Mouse (Mus musculus) MEL (cell line): ENCODE measurements around the gene Bag3. TPM values are rescaled to one million over a fixed set of nuclear protein-coding genes. Genes with fewer than 3 reads are reported as not detected.

Experiments
- DNase-seq: peaks from one replicate; pipeline ENCODE4 v3.0.0; 2011; ENCODE audit warnings: low read depth, low spot score
- H3K27ac ChIP-seq: 2 replicates; pipeline ENCODE4 v1.5.1; 2012; ENCODE audit warnings: low read depth, mild to moderate bottlenecking, control low read depth, low read length, moderate library complexity; ENCODE audit not compliant: control insufficient read depth
- H3K27me3 ChIP-seq, 2 experiments: fragments of 150-350 bp in 1 of 2; sonication (generic) in 1 of 2; 2 replicates each; pipeline ENCODE4 v1.6.1; 2012; ENCODE audit warnings: low read length in 2 of 2, mild to moderate bottlenecking in 2 of 2, improper control_type of control experiment in 1 of 2, moderate library complexity in 1 of 2; ENCODE audit not compliant: insufficient read depth in 2 of 2, control insufficient read depth in 1 of 2
- H3K36me3 ChIP-seq, 2 experiments: 2 replicates each; pipeline ENCODE4 v1.6.1; 2012 to 2014; ENCODE audit warnings: low read length in 2 of 2, improper control_type of control experiment in 1 of 2, inconsistent platforms in 1 of 2, mild to moderate bottlenecking in 1 of 2; ENCODE audit not compliant: insufficient read depth in 2 of 2, control insufficient read depth in 1 of 2
- H3K4me1 ChIP-seq, 2 experiments: fragments of 150-350 bp in 1 of 2; sonication (generic) in 1 of 2; 2 replicates each; pipeline ENCODE4 v1.6.1; 2012; ENCODE audit warnings: low read length in 2 of 2, improper control_type of control experiment in 1 of 2, mild to moderate bottlenecking in 1 of 2; ENCODE audit not compliant: insufficient read depth in 2 of 2, control insufficient read depth in 1 of 2
- H3K4me3 ChIP-seq, 2 experiments: fragments of 150-350 bp in 1 of 2; sonication (generic) in 1 of 2; 2 replicates each; pipeline ENCODE4 v1.5.1; 2012; ENCODE audit warnings: low read depth in 2 of 2, low read length in 2 of 2, mild to moderate bottlenecking in 2 of 2, moderate library complexity in 2 of 2, control low read depth in 1 of 2, improper control_type of control experiment in 1 of 2; ENCODE audit not compliant: control insufficient read depth in 1 of 2, insufficient read depth in 1 of 2
- H3K79me2 ChIP-seq: 2 replicates; pipeline ENCODE4 v1.6.1; 2012; ENCODE audit warnings: mild to moderate bottlenecking, low read length, moderate library complexity; ENCODE audit not compliant: control insufficient read depth, poor library complexity, insufficient read depth
- H3K9ac ChIP-seq: 2 replicates; pipeline ENCODE4 v1.6.1; 2012; ENCODE audit warnings: low read depth, mild to moderate bottlenecking, control low read depth, low read length, moderate library complexity; ENCODE audit not compliant: control insufficient read depth, poor library complexity, severe bottlenecking
- H3K9me3 ChIP-seq: fragments of 150-350 bp; sonication (generic); replicated peaks from 2 replicates; pipeline ENCODE4 v1.6.1; 2012; ENCODE audit warnings: mild to moderate bottlenecking, low read length, improper control_type of control experiment, moderate library complexity; ENCODE audit not compliant: insufficient read depth
- CTCF ChIP-seq, 3 experiments: IDR thresholded peaks in 2 of 3; conservative IDR thresholded peaks in 1 of 3; 2 replicates each; pipeline ENCODE4 v1.5.1; 2011 to 2012; ENCODE audit warnings: low read length in 3 of 3, low read depth in 2 of 3, mild to moderate bottlenecking in 2 of 3, improper control_type of control experiment in 1 of 3, inconsistent platforms in 1 of 3, mixed read lengths in 1 of 3, moderate library complexity in 1 of 3; ENCODE audit not compliant: control insufficient read depth in 1 of 3, insufficient read depth in 1 of 3, poor library complexity in 1 of 3, severe bottlenecking in 1 of 3
- ELF1 ChIP-seq: IDR thresholded peaks from 2 replicates; pipeline ENCODE4 v1.6.1; 2014; ENCODE audit warnings: low read depth, mild to moderate bottlenecking, inconsistent platforms, low read length, improper control_type of control experiment, moderate library complexity
- GABPA ChIP-seq: IDR thresholded peaks from 2 replicates; pipeline ENCODE4 v1.6.1; 2012; ENCODE audit warnings: low read depth, mild to moderate bottlenecking, inconsistent platforms, low read length, improper control_type of control experiment, moderate library complexity
- MAX ChIP-seq: IDR thresholded peaks from 2 replicates; pipeline ENCODE4 v1.6.1; 2011; ENCODE audit warnings: low read length, improper control_type of control experiment
- MAZ ChIP-seq: IDR thresholded peaks from 2 replicates; pipeline ENCODE4 v1.6.1; 2012; ENCODE audit warnings: low read depth, mild to moderate bottlenecking, inconsistent platforms, low read length, improper control_type of control experiment
- MXI1 ChIP-seq: IDR thresholded peaks from 2 replicates; pipeline ENCODE4 v1.6.1; 2011; ENCODE audit warnings: mild to moderate bottlenecking, low read depth, low read length, improper control_type of control experiment
- MYC ChIP-seq: IDR thresholded peaks from 2 replicates; pipeline ENCODE4 v1.6.1; 2011; ENCODE audit warnings: low read depth, mild to moderate bottlenecking, low read length, improper control_type of control experiment, moderate library complexity
- NELFE ChIP-seq: IDR thresholded peaks from 2 replicates; pipeline ENCODE4 v1.6.1; 2011; ENCODE audit warnings: low read depth, low read length, improper control_type of control experiment
- NRF1 ChIP-seq: IDR thresholded peaks from 2 replicates; pipeline ENCODE4 v1.6.1; 2014; ENCODE audit warnings: low read depth, mild to moderate bottlenecking, inconsistent platforms, low read length, improper control_type of control experiment, moderate library complexity; ENCODE audit not compliant: poor library complexity, insufficient read depth, severe bottlenecking
- POLR2AphosphoS5 ChIP-seq: IDR thresholded peaks from 2 replicates; pipeline ENCODE4 v1.6.1; 2012; ENCODE audit warnings: low read depth, borderline replicate concordance, mild to moderate bottlenecking, inconsistent platforms, low read length, moderate library complexity, mixed read lengths
- RCOR1 ChIP-seq: IDR thresholded peaks from 2 replicates; pipeline ENCODE4 v1.6.1; 2012; ENCODE audit warnings: low read depth, mild to moderate bottlenecking, inconsistent platforms, low read length, improper control_type of control experiment
- SIN3A ChIP-seq: IDR thresholded peaks from 2 replicates; pipeline ENCODE4 v1.6.1; 2012; ENCODE audit warnings: low read length, improper control_type of control experiment, inconsistent platforms
- SMC3 ChIP-seq: IDR thresholded peaks from 2 replicates; pipeline ENCODE4 v1.6.1; 2011; ENCODE audit warnings: low read depth, low read length, improper control_type of control experiment
- TAL1 ChIP-seq: IDR thresholded peaks from 2 replicates; pipeline ENCODE4 v1.6.1; 2012; ENCODE audit warnings: mild to moderate bottlenecking, inconsistent platforms, low read length, moderate library complexity, mixed read lengths
- ZMIZ1 ChIP-seq: IDR thresholded peaks from 2 replicates; pipeline ENCODE4 v1.6.1; 2012; ENCODE audit warnings: low read depth, mild to moderate bottlenecking, inconsistent platforms, low read length, improper control_type of control experiment, moderate library complexity
- polyA plus RNA-seq, 2 experiments: library from polyadenylated mRNA; stranded (reverse) in 1 of 2; unstranded in 1 of 2; fragments of >175 nt in 1 of 2; fragments of >200 nt in 1 of 2; gene quantifications; 2 replicates each; pipeline versions ENCODE4 v1.2.1 to v1.2.4; 2012; ENCODE audit warnings: low replicate concordance in 2 of 2, low read depth in 1 of 2; ENCODE audit not compliant: insufficient read length in 2 of 2, insufficient read depth in 1 of 2, missing spikeins in 1 of 2
- total RNA-seq: library from RNA; depleted of rRNA; stranded (reverse); fragments of 300-350 nt; gene quantifications from 2 replicates; pipeline ENCODE4 v1.2.3, GENCODE M21; 2012

Bag3 gene
- total and polyA plus RNA-seq, 3 experiments, result 5.1 to 13.4 TPM; not detected in 1

DNA sequence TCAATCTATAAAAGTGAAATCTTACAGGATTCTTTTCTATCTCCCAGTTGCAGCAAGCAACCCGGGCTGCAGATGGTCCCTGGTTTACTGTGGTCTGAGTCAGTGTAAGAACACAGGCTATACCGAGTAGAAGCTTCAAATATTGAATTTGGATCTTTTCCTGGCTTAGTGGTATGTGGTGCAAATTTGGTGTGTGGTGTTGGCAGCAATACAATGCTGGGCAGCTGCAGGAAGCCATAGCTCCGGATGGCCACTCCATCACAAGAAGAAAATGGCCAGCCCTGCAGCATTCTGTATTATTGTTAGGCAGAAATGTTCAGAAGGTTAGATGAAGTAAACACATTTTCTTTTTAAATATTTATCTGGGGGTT is 27.7 kb downstream of the Bag3 start:
- Histone ChIP-seq H3K9ac (no peak overlapping the region), H3K27me3 (no peaks in the 10 kb centered on the region)
- TF ChIP-seq SMC3 (no peak), RCOR1 (no peak), POLR2AphosphoS5 (no peak), MYC (no peak), SIN3A (no peak), MAX (no peak)
- TF ChIP-seq, all 39 proteins: peak for 0
- no peak for DNase-seq
- no peak overlapping the region for H3K4me3 ChIP-seq
- H3K9me3 ChIP-seq, result no peaks in the 10 kb centered on the region
- H3K79me2 ChIP-seq, result no peaks in the 10 kb centered on the region
- H3K36me3 ChIP-seq, result peaks cover 0 to 2% of the 10 kb centered on the region in 2 experiments; a peak in 1 of 4 replicates
- peaks cover 0 to 6% of the 10 kb centered on the region in 2 experiments; a peak in 3 of 4 replicates for H3K4me1 ChIP-seq
- no peak overlapping the region for H3K27ac ChIP-seq

DNA sequence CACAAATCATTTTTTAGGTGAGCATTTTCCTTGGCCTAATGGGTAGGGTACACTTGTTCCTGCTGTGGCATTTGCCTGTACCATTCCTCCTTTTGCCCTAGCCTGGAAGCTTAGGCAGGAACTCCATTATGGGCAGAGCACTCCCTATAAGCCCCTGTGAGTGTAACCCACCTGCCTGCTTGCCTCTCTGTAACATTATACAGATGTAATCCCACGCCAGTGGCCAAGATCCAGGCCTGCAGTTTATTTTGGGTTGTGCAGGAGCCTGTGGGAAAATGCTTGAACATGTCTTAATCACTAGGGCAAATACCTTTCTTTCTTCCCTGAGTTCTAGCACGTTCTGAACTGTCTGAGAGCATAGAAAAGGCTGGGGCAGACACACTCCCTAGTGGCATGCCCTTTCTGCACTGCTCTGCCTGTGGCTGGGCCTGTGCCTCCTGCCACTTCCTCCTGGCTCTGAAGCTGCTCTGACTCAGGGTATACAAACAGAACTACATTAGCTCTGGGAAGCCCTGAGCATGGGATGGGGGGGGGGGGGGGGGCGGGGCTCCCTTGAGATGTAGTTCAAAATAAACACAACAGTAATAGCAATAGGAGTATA is 29.8 kb downstream of the Bag3 start:
- Histone ChIP-seq H3K9me3 (no peaks in the 10 kb centered on the region), H3K9ac (no peak overlapping the region), H3K4me3 (no peak overlapping the region), H3K27ac (no peak overlapping the region), H3K27me3 (no peaks in the 10 kb centered on the region), H3K36me3 (peaks cover 0 to 2% of the 10 kb centered on the region in 2 experiments; a peak in 1 of 4 replicates), H3K79me2 (no peaks in the 10 kb centered on the region), H3K4me1 (peaks cover 0 to 6% of the 10 kb centered on the region in 2 experiments; a peak in 3 of 4 replicates)
- TF ChIP-seq MAX, result no peak
- no peak for TF ChIP-seq ZMIZ1
- TF ChIP-seq TAL1, result no peak
- no peak for TF ChIP-seq GABPA
- TF ChIP-seq POLR2AphosphoS5, result no peak
- TF ChIP-seq MAZ, result no peak
- no peak for TF ChIP-seq NRF1
- no peak for TF ChIP-seq CTCF (IDR thresholded peaks at IDR 0.05 in 2 of 3, conservative IDR thresholded peaks at IDR 0.05 in 1 of 3; ENCODE audit: control insufficient read depth in 1 of 3, insufficient read depth in 1 of 3, low read depth in 2 of 3, low read length in 3 of 3, poor library complexity in 1 of 3, severe bottlenecking in 1 of 3)
- TF ChIP-seq RCOR1, result no peak
- TF ChIP-seq NELFE, result no peak
- TF ChIP-seq MXI1, result no peak
- TF ChIP-seq ELF1, result no peak
- peak; percentile 36 for DNase-seq
